Mouse (Mus musculus): ENCODE data around the gene Sema3e.

DNA sequence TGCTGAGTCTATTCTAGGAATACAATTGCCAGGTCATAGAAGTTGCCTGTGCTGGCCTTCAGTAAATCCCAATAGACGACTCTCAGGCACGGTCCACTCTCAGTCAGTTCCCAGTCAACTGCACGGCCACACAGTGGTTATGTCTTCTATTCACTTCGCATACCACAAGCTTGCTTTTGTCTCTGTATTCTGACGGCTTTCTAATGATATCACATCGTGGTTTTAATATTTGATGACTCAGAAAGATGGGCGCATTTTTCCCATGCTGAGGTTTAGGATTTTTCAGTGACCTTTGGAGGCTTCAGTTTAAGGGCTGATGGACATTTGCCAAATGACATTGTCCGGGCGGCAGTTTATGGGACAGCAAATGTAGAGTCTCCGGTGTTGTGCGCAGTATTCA, 157.1 kb downstream of the Sema3e start:
- TF ChIP-seq ZNF384 (IDR thresholded peaks at IDR 0.05; ENCODE audit: low read depth, low read length): no peak
- TF ChIP-seq MAFK (IDR thresholded peaks at IDR 0.05; ENCODE audit: insufficient read depth, low read depth, low read length): no peak
- no peak for TF ChIP-seq HCFC1 (IDR thresholded peaks at IDR 0.05; ENCODE audit: borderline replicate concordance, insufficient read depth, low read length)
- TF ChIP-seq CHD2 (IDR thresholded peaks at IDR 0.05; ENCODE audit: low read depth, low read length): no peak
- TF ChIP-seq ZC3H11A (IDR thresholded peaks at IDR 0.05; ENCODE audit: borderline replicate concordance, low read depth, low read length): no peak
